Mouse (Mus musculus) lung, postnatal 0 days (tissue): Measurements from ENCODE around the gene H2-M10.3.

ENCODE experiments used
- CTCF ChIP-seq: IDR thresholded peaks from 2 replicates; pipeline ENCODE4 v1.5.1; 2016; ENCODE audit warnings: antibody characterized with exemption, mild to moderate bottlenecking
- EP300 ChIP-seq: IDR thresholded peaks from 2 replicates; pipeline ENCODE4 v1.6.1; 2016; ENCODE audit warnings: antibody characterized with exemption, mild to moderate bottlenecking, control low read depth

- TF ChIP-seq EP300 (no peak), CTCF (no peak)
Observed at GRCm38 (mm10) chr17:36414361-36414760, 46.1 kb upstream of the H2-M10.3 start.
